Mouse (Mus musculus): Measurements from ENCODE around the gene Olfr545. TPM values are rescaled to one million over a fixed set of nuclear protein-coding genes. Genes with fewer than 3 reads are reported as not detected.
A peak's percentile ranks its signal among the peaks of the same experiment; 100 is the strongest.

Olfr545 gene
- polyA plus RNA-seq, 1 experiment, result not detected

DNA sequence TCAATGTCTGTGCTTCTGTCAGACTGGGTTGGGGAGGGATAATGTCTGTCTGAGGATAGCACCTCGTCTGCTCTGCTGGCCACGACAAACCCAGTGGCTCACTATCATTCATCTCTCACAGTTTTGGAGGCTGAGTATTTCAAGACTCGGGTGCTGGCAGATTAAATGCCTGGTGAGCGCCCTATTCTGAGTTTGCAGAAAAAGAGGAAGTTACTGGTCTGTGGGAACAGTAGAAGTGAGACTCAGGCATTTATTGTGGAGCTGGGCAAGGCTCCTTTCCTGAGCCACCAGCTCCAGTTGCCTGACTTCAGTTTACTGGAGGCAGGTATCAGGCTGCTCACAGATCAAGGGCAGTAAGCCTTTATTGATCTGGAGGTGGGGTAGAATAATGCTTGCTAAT is 14.8 kb upstream of the Olfr545 start:
- Histone ChIP-seq H3K27me3 (ENCODE audit: control insufficient read depth, insufficient read depth, low read length) (no peaks in the 10 kb centered on the region), H3K4me3 (ENCODE audit: low read depth, low read length) (no peak overlapping the region), H3K4me1 (ENCODE audit: control insufficient read depth, insufficient read depth, insufficient read length, low read length) (no peaks in the 10 kb centered on the region; the same call in 1 of the 2 replicates), H3K27ac (ENCODE audit: insufficient read depth, low read depth, low read length) (no peak overlapping the region), H3K36me3 (ENCODE audit: control insufficient read depth, insufficient read depth, low read length) (no peaks in the 10 kb centered on the region)
- WGBS, result 71% methylated on average over 4 of the region's 4 CpGs
- TF ChIP-seq POLR2A (IDR thresholded peaks at IDR 0.05; ENCODE audit: low read depth, low read length), result no peak
- no peak for TF ChIP-seq CTCF (IDR thresholded peaks at IDR 0.05; ENCODE audit: extremely low read depth, insufficient read length, insufficient replicate concordance, low read depth, low read length)

DNA sequence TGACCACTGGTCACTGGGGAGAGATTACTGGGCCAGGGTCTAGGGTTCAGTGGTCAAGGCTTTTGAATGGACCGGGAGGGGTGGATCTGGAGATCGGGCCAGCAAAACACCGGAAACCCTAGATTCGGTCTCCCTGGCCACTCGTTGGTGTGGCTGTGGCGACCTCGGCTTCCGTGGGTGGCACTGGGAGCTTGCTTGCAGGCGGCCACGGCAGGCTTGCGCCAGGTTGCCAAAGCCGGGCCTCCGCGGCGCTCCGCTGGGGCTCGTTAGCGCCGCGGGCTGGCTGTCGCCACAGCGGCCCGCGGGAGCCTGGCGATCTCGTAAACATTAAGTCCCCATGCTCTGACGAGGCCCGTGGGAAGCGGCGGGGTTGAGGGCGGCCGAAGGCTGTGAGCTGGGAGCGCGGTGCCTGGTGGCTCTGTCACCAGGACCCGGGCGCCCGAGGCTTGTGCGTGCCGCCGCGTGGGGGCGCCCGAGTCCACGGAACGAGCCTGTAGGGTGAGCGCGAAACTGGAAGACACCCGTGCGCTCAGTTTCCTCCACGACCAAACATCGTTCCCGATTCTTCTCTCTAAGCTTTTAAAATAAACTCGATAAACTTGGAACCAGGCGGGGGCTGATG is 13.6 kb upstream of the Olfr545 start:
- 1% methylated on average over 54 of the region's 54 CpGs for WGBS
- Histone ChIP-seq H3K27me3 (ENCODE audit: control insufficient read depth, insufficient read depth, low read length) (no peaks in the 10 kb centered on the region), H3K4me3 (ENCODE audit: low read depth, low read length) (peak overlapping the region; percentile 55), H3K4me1 (ENCODE audit: control insufficient read depth, insufficient read depth, insufficient read length, low read length) (no peaks in the 10 kb centered on the region; the same call in 1 of the 2 replicates), H3K27ac (ENCODE audit: insufficient read depth, low read depth, low read length) (no peak overlapping the region), H3K36me3 (ENCODE audit: control insufficient read depth, insufficient read depth, low read length) (no peaks in the 10 kb centered on the region)
- peak; percentile 78; the same call in 1 of the 2 replicates for TF ChIP-seq CTCF (IDR thresholded peaks at IDR 0.05; ENCODE audit: extremely low read depth, insufficient read length, insufficient replicate concordance, low read depth, low read length)
- TF ChIP-seq POLR2A (IDR thresholded peaks at IDR 0.05; ENCODE audit: low read depth, low read length), result no peak

DNA sequence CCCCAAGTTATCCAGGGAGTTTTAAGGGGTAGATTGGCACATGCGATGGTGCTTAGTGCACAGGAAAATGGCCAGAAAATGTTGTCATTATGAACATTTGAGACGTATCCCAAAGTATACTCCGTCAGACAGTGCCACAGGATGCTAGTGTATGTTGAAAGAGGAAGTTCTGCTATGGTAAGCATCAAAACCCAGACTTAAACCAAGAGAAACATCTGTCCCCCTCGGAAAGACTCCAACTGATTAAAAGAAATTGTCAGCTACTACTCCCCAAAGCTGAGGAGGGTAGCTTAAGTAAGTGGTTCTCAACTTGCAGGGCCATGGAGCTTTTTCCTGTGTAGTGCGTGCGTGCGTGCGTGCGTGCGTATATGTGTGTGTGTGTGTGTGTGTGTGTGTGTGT is 12.6 kb upstream of the Olfr545 start:
- TF ChIP-seq POLR2A (IDR thresholded peaks at IDR 0.05; ENCODE audit: low read depth, low read length) (no peak), CTCF (IDR thresholded peaks at IDR 0.05; ENCODE audit: extremely low read depth, insufficient read length, insufficient replicate concordance, low read depth, low read length) (no peak)
- WGBS, result 84% methylated on average over 10 of the region's 10 CpGs
- Histone ChIP-seq H3K4me3 (ENCODE audit: low read depth, low read length) (no peak overlapping the region), H3K27me3 (ENCODE audit: control insufficient read depth, insufficient read depth, low read length) (no peaks in the 10 kb centered on the region), H3K36me3 (ENCODE audit: control insufficient read depth, insufficient read depth, low read length) (no peaks in the 10 kb centered on the region), H3K27ac (ENCODE audit: insufficient read depth, low read depth, low read length) (no peak overlapping the region), H3K4me1 (ENCODE audit: control insufficient read depth, insufficient read depth, insufficient read length, low read length) (no peaks in the 10 kb centered on the region; the same call in 1 of the 2 replicates)

- Histone ChIP-seq H3K36me3 (ENCODE audit: control insufficient read depth, insufficient read depth, low read length) (no peaks in the 10 kb centered on the region), H3K27ac (ENCODE audit: insufficient read depth, low read depth, low read length) (no peak overlapping the region), H3K27me3 (ENCODE audit: control insufficient read depth, insufficient read depth, low read length) (no peaks in the 10 kb centered on the region), H3K4me3 (ENCODE audit: low read depth, low read length) (no peak overlapping the region), H3K4me1 (ENCODE audit: control insufficient read depth, insufficient read depth, insufficient read length, low read length) (no peaks in the 10 kb centered on the region; the same call in 1 of the 2 replicates)
- 83% methylated on average over 7 of the region's 7 CpGs for WGBS
- TF ChIP-seq POLR2A (IDR thresholded peaks at IDR 0.05; ENCODE audit: low read depth, low read length), result no peak
- TF ChIP-seq CTCF (IDR thresholded peaks at IDR 0.05; ENCODE audit: extremely low read depth, insufficient read length, insufficient replicate concordance, low read depth, low read length), result no peak
Measured at GRCm38 (mm10) chr7:102509726-102510125, 10.4 kb upstream of the Olfr545 start.

- Histone ChIP-seq H3K4me3 (ENCODE audit: low read depth, low read length) (no peak overlapping the region), H3K27ac (ENCODE audit: insufficient read depth, low read depth, low read length) (no peak overlapping the region), H3K4me1 (ENCODE audit: control insufficient read depth, insufficient read depth, insufficient read length, low read length) (no peaks in the 10 kb centered on the region; the same call in 1 of the 2 replicates), H3K36me3 (ENCODE audit: control insufficient read depth, insufficient read depth, low read length) (no peaks in the 10 kb centered on the region), H3K27me3 (ENCODE audit: control insufficient read depth, insufficient read depth, low read length) (no peaks in the 10 kb centered on the region)
- WGBS, result 81% methylated on average over 6 of the region's 6 CpGs
- TF ChIP-seq POLR2A (IDR thresholded peaks at IDR 0.05; ENCODE audit: low read depth, low read length), result no peak
- no peak for TF ChIP-seq CTCF (IDR thresholded peaks at IDR 0.05; ENCODE audit: extremely low read depth, insufficient read length, insufficient replicate concordance, low read depth, low read length)
Measured at GRCm38 (mm10) chr7:102508666-102509065, 9.3 kb upstream of the Olfr545 start.

- no peak overlapping the region for H3K4me3 ChIP-seq (ENCODE audit: low read depth, low read length)
- no peak for TF ChIP-seq CTCF (IDR thresholded peaks at IDR 0.05; ENCODE audit: extremely low read depth, insufficient read length, insufficient replicate concordance, low read depth, low read length)
- TF ChIP-seq POLR2A (IDR thresholded peaks at IDR 0.05; ENCODE audit: low read depth, low read length), result no peak
Measured at GRCm38 (mm10) chr7:102508066-102508465, 8.7 kb upstream of the Olfr545 start.

DNA sequence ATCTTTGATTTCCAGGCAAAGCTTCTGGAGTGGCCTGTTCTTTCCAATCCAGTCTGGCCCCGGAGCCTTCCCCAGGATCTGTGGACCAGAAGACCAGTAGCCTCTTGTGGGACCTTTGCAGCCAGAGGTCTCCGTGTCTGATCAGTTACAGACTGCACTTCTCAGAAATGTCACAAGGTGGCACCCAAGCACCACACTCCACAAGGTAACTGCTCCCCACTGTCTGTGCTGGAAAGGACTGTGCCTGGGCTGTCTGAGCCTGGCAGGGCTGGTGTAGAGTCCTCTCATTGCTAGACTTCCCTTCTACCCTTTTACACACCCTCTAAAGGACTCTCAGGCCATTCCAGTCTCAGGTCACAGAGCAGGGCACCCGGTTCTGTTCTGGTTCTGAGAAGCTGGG is 7.5 kb upstream of the Olfr545 start:
- Histone ChIP-seq H3K27ac (ENCODE audit: insufficient read depth, low read depth, low read length) (no peak overlapping the region), H3K36me3 (ENCODE audit: control insufficient read depth, insufficient read depth, low read length) (no peaks in the 10 kb centered on the region), H3K4me3 (ENCODE audit: low read depth, low read length) (no peak overlapping the region), H3K27me3 (ENCODE audit: control insufficient read depth, insufficient read depth, low read length) (no peaks in the 10 kb centered on the region), H3K4me1 (ENCODE audit: control insufficient read depth, insufficient read depth, insufficient read length, low read length) (no peaks in the 10 kb centered on the region)
- WGBS, result 35% methylated on average over 3 of the region's 3 CpGs
- TF ChIP-seq CTCF (IDR thresholded peaks at IDR 0.05; ENCODE audit: extremely low read depth, insufficient read length, insufficient replicate concordance, low read depth, low read length) (peak; percentile 74; the same call in 1 of the 2 replicates), POLR2A (IDR thresholded peaks at IDR 0.05; ENCODE audit: low read depth, low read length) (no peak)

More at GRCm38 (mm10) chr7:102508066-102508465, 8.7 kb upstream of the Olfr545 start:
- no peaks in the 10 kb centered on the region; the same call in 1 of the 2 replicates for H3K4me1 ChIP-seq (ENCODE audit: control insufficient read depth, insufficient read depth, insufficient read length, low read length)
- no peak overlapping the region for H3K27ac ChIP-seq (ENCODE audit: insufficient read depth, low read depth, low read length)
- WGBS, result 87% methylated on average over 9 of the region's 9 CpGs
- H3K27me3 ChIP-seq (ENCODE audit: control insufficient read depth, insufficient read depth, low read length), result no peaks in the 10 kb centered on the region
- no peaks in the 10 kb centered on the region for H3K36me3 ChIP-seq (ENCODE audit: control insufficient read depth, insufficient read depth, low read length)

All from small intestine, adult 2 months (tissue).